Mouse (Mus musculus) liver, adult 2 months (tissue): ENCODE measurements around the gene Yif1a.

Experiments used
- CTCF ChIP-seq: fragments of 200-500 bp; IDR thresholded peaks from 2 replicates; pipeline ENCODE4 v1.5.1; 2011; ENCODE audit warnings: low read depth, low read length, control low read depth
- POLR2A ChIP-seq: fragments of 200-500 bp; IDR thresholded peaks from 2 replicates; pipeline ENCODE4 v1.6.1; 2011; ENCODE audit warnings: low read length, control low read depth; ENCODE audit not compliant: insufficient read depth; ENCODE audit errors: extremely low read depth

GRCm38 (mm10) chr19:5073518-5073917 lies 14.8 kb upstream of the Yif1a start:
- no peak for TF ChIP-seq POLR2A
- no peak for TF ChIP-seq CTCF
